Mouse (Mus musculus) v-Abl transformed pro-B cells (cell line): Measurements from ENCODE around the gene Inka2.

ENCODE experiments used
- in situ Hi-C, 2 experiments: fragments of 400-800 bp; cut with MboI; formaldehyde crosslinking; loops; one replicate each; pipeline ENCODE4 v1.15.1; 2025; ENCODE audit not compliant: unreplicated experiment in 2 of 2

The Inka2 gene

GRCm38 (mm10) chr3:105704031-105705008 is at the start of gene Inka2:
Gene Inka2 (plus strand): TSS chr3:105704599.
- in situ Hi-C loops = no loop called here

- in situ Hi-C loops = loop anchor here (25.0 kb wide), 6 partner anchors 543 to 1807 kb away; partner anchors contain the start of genes Kcna10 (in 2 of the 2) and Kcnc4 (in 2 of the 2)
Measured at GRCm38 (mm10) chr3:105655031-105655585, 49.3 kb upstream of the Inka2 start.

GRCm38 (mm10) chr3:105660530-105660929 is 43.9 kb upstream of the Inka2 start:
- in situ Hi-C loops = loop anchor here (25.0 kb wide), 6 partner anchors 548 to 1802 kb away; partner anchors contain the start of genes Kcna10 (in 2 of the 2) and Kcnc4 (in 2 of the 2)

GRCm38 (mm10) chr3:105663043-105663442 is 41.4 kb upstream of the Inka2 start:
- in situ Hi-C loops = loop anchor here (25.0 kb wide), 6 partner anchors 551 to 1799 kb away; partner anchors contain the start of genes Kcna10 (in 2 of the 2) and Kcnc4 (in 2 of the 2)

GRCm38 (mm10) chr3:105665105-105665765 is 39.2 kb upstream of the Inka2 start:
- in situ Hi-C loops = loop anchor here (25.0 kb wide), 6 partner anchors 553 to 1797 kb away; partner anchors contain the start of genes Kcna10 (in 2 of the 2) and Kcnc4 (in 2 of the 2)

- in situ Hi-C loops = loop anchor here (25.0 kb wide), 6 partner anchors 555 to 1795 kb away; partner anchors contain the start of genes Kcna10 (in 2 of the 2) and Kcnc4 (in 2 of the 2)
Measured at GRCm38 (mm10) chr3:105666996-105667523, 37.3 kb upstream of the Inka2 start.

DNA sequence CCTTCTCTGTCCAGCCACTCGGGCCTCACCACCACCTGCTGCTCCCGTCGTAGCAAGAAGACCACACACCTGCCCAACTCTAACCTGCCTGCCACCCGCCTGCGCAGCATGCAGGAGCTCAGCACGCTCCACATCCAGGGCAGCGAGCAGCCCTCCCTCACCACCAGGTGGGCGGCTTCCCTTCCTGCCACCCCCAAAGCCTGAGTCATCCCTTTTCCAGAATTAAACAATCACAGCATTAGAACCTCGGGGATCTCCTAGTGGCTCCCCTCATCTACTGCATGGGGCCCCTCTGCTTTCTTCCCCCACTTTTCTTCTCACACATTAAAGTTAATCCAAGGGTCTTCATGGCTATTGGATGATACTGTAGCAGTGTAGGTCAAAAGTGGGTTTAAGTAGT is 36.2 kb upstream of the Inka2 start:
- in situ Hi-C loops = loop anchor here (25.0 kb wide), 6 partner anchors 556 to 1794 kb away; partner anchors contain the start of genes Kcna10 (in 2 of the 2) and Kcnc4 (in 2 of the 2)

DNA sequence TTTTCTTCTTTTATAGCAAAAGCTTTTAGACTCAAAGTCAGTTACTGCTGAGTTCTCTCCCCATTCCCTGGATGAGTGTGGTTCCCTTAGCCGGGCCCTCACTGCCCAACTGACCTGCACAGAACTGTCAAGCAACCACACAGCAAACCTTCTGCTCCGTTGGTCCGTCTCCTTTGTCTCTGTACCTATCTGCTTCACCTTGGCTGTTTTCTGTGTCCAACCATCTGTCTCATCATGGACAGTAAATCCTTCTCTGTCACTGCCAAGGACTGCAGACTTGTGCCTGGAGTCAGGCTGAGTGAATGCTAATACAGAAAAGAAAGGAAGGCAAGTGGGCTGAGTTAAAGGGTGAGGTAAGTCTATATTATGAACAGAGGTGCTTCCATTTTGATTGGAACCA is 34.6 kb upstream of the Inka2 start:
- in situ Hi-C loops = loop anchor here (5.0 to 25.0 kb wide), 8 partner anchors 557 to 1793 kb away; partner anchors contain the start of genes Kcna10 (in 2 of the 2) and Kcnc4 (in 2 of the 2)

GRCm38 (mm10) chr3:105670801-105671200 is 33.6 kb upstream of the Inka2 start:
- in situ Hi-C loops = loop anchor here (5.0 to 25.0 kb wide), 8 partner anchors 558 to 1792 kb away; partner anchors contain the start of genes Kcna10 (in 2 of the 2) and Kcnc4 (in 2 of the 2)

DNA sequence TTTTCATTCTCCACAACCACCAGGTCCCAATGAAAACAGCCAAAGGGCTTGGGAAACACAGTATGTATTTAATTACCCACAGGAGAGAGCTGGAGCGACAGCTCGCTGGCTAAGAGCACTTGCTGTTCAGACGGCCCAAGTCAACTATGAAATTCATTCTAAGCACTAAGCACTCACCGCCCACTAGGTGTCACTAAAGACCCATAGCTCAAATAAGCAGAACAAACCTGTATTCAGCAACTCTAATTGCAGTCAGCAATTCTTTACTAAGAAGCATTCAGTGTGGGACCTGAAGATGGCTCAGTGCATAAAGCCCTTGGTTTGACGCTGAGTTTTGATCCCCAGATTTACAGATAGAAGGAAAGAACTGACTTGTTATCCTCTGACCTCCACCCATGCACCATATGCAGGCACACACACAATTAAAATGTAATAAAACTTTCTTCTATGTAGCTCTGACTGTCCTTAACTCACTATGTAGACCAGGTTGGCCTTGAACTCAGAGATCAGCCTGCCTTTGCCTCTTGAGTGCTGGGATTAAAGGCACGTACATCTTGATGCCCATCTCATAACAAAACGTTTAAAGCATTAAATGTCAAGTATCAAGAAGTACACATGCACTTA is 29.7 kb upstream of the Inka2 start:
- in situ Hi-C loops = loop anchor here (5.0 to 25.0 kb wide), 10 partner anchors 562 to 1788 kb away; partner anchors contain the start of genes Kcna10 (in 2 of the 2) and Kcnc4 (in 2 of the 2)

- in situ Hi-C loops = loop anchor here (5.0 to 25.0 kb wide), 4 partner anchors 771 to 1209 kb away; no protein-coding TSS in a partner anchor
Measured at GRCm38 (mm10) chr3:105675932-105676331, 28.5 kb upstream of the Inka2 start.

GRCm38 (mm10) chr3:105680346-105680745 is 24.1 kb upstream of the Inka2 start:
- in situ Hi-C loops = loop anchor here (10.0 to 25.0 kb wide), 4 partner anchors 94 to 1082 kb away; partner anchors contain the start of genes Capza1 (in 1 of the 2) and St7l (in 1 of the 2)

GRCm38 (mm10) chr3:105686394-105687323 is 17.7 kb upstream of the Inka2 start:
- in situ Hi-C loops = loop anchor here (5.0 to 25.0 kb wide), 7 partner anchors 36 to 1076 kb away; partner anchors contain the start of genes Capza1 (in 1 of the 2) and St7l (in 1 of the 2)

GRCm38 (mm10) chr3:105687324-105688060 is 16.9 kb upstream of the Inka2 start, which contains the start of gene Ddx20:
Gene Ddx20 (minus strand): TSS chr3:105687574.
- in situ Hi-C loops = loop anchor here (5.0 to 25.0 kb wide), 7 partner anchors 35 to 1075 kb away; partner anchors contain the start of genes Capza1 (in 1 of the 2) and St7l (in 1 of the 2)

DNA sequence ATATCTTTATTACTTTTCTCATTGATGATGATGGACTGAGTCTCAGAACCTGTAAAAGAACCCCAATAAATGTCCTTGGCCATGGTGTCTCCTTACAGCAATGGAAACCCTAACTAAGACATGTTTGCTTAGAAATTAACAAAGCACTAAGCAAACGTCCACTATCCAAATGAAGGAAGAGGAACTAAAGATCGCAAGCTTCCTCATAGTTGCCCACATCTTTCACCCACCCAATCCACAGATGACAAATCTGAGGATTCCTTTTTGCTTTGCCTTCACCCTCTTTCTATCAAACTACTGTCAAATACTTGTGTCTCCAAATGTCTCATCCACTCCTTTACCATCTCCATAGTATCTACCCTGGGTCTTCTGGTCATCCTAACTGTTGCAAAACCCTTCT is 15.9 kb upstream of the Inka2 start:
- in situ Hi-C loops = loop anchor here (5.0 to 25.0 kb wide), 7 partner anchors 34 to 1074 kb away; partner anchors contain the start of genes Capza1 (in 1 of the 2) and St7l (in 1 of the 2)

GRCm38 (mm10) chr3:105693327-105694080 is 10.9 kb upstream of the Inka2 start:
- in situ Hi-C loops = loop anchor here (25.0 kb wide), 2 partner anchors 1044 to 1069 kb away; no protein-coding TSS in a partner anchor
